ENCODE assay signal across 8 mouse cellular contexts in the genomic region with DNA sequence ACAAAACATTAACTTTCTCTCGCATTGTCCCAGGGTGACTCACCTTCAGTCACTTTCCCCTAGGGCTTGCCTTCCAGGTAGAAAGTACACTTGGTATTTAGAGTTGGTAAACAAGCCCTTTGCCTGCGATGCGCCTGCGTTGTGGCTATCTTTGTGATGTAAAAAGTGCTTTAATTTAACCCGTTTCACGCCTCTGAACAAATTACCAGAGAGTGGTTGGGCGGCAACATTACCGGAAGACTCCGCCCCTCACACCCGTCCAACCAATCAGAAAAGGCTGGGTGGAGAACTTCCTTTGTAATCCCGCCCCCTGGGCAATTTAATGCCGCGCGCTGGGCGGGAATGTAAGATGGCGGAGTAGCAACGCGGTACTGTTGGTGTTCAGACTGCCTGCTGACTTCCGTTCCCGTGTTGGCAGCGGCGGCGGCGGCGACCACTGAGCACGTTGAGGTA. TPM values are rescaled to one million over a fixed set of nuclear protein-coding genes. Genes with fewer than 3 reads are reported as not detected.
DNase-seq lines count a peak whose midpoint lies in the region; ATAC-seq lines count a peak whose summit lies in the region.

A gene (plus strand): TSS at position 335 of the 453 bp plus-strand sequence.

- ATAC-seq in common myeloid progenitor, adult 5-6 weeks (replicated peaks; ENCODE audit: low read depth, poor library complexity, severe bottlenecking): peak; percentile 95

- peaks cover 10% of the 10 kb centered on the region for H3K27me3 ChIP-seq in megakaryocyte, embryonic 14.5 days (replicated peaks)

- H3K36me3 ChIP-seq in megakaryocyte, embryonic 14.5 days (replicated peaks; ENCODE audit: low read length): no peaks in the 10 kb centered on the region

- peak; percentile 93 for DNase-seq in ZHBTc4 (ENCODE audit: low read depth, low spot score)
- peak; percentile 60 to 66 for DNase-seq in gastrocnemius, adult 8-10 months (ENCODE audit: low spot score in 2 of 2)
- peak; percentile 47 for DNase-seq in hindlimb bud, embryonic 11.5 days (ENCODE audit: extremely low spot score, low read depth, low spot score)
- DNase-seq in left cerebral cortex, adult 8-10 months (ENCODE audit: low spot score in 2 of 2): peak; percentile 59 to 83
- peak; percentile 92 for DNase-seq in right cerebral cortex, postnatal 10 days (ENCODE audit: low spot score in 2 of 2)
- peak; percentile 70 for DNase-seq in urinary bladder, postnatal 25 days (ENCODE audit: low spot score)

- peak within 1 kb of the TSS; percentile 96 for H3K4me3 ChIP-seq in megakaryocyte, embryonic 14.5 days (replicated peaks)

- H3K4me1 ChIP-seq in megakaryocyte, embryonic 14.5 days: peaks cover 12% of the 10 kb centered on the region

- H3K9me3 ChIP-seq in megakaryocyte, embryonic 14.5 days: peaks cover 5% of the 10 kb centered on the region

RNA-seq across cellular contexts. Expression of the gene that starts here (rescaled TPM):
- 64.7 and 68.9 TPM in 2 replicates for total RNA-seq in common myeloid progenitor, adult 5-6 weeks (2017)
- 10 to 100 TPM; 36.7 to 39.6 (median 38.5) TPM for total RNA-seq in gastrocnemius, adult 8-10 months (2022)
- total RNA-seq in left cerebral cortex, adult 8-10 months (2022): 10 to 100 TPM; 70.4 to 87.2 (median 75.8) TPM
- polyA plus RNA-seq in megakaryocyte, embryonic 14.5 days (2012; ENCODE audit: insufficient read depth, low replicate concordance): 1.7 TPM in 1 of 2 replicates, not detected in the other

Comparison
In these comparisons a context has a peak if more than half of its experiments do, and no peak if none do; other contexts are left out.
1. Peak in every context shown above with its lines: DNase-seq, ATAC-seq and H3K4me3 ChIP-seq.